Mouse (Mus musculus) lung, postnatal 0 days (tissue): ENCODE data around the gene Card10. TPM values are rescaled to one million over a fixed set of nuclear protein-coding genes. Genes with fewer than 3 reads are reported as not detected.
A peak's percentile ranks its signal among the peaks of the same experiment; 100 is the strongest.

ENCODE experiments used
- ATAC-seq: fragments of 200-750 bp; cut with Nextera tagmentation; 2 replicates; pipeline ENCODE4 v1.8.0; 2017; ENCODE audit warnings: moderate library complexity
- DNase-seq: peaks from one replicate; pipeline ENCODE4 v3.0.0-alpha.2; 2016; ENCODE audit warnings: low spot score
- H3K27ac ChIP-seq: fragments of 300-500 bp; sonication (generic); 2 replicates; pipeline ENCODE4 v1.5.1; 2014; ENCODE audit warnings: antibody characterized with exemption, mild to moderate bottlenecking, low read length, mixed read lengths
- H3K27me3 ChIP-seq: fragments of 300-500 bp; sonication (generic); replicated peaks from 2 replicates; pipeline ENCODE4 v1.6.1; 2014; ENCODE audit warnings: low read length, mixed read lengths; ENCODE audit not compliant: insufficient read depth
- H3K36me3 ChIP-seq: fragments of 300-500 bp; sonication (generic); 2 replicates; pipeline ENCODE4 v1.6.1; 2014; ENCODE audit warnings: low read length, mixed read lengths; ENCODE audit not compliant: insufficient read depth
- H3K4me1 ChIP-seq: fragments of 300-500 bp; sonication (generic); 2 replicates; pipeline ENCODE4 v1.6.1; 2014; ENCODE audit warnings: antibody characterized with exemption, low read depth, low read length, mixed read lengths; ENCODE audit not compliant: insufficient read depth
- H3K4me2 ChIP-seq: fragments of 300-500 bp; sonication (generic); replicated peaks from 2 replicates; pipeline ENCODE4 v1.6.1; 2014; ENCODE audit warnings: low read depth, mild to moderate bottlenecking, low read length, moderate library complexity, mixed read lengths
- H3K4me3 ChIP-seq: fragments of 300-500 bp; sonication (generic); 2 replicates; pipeline ENCODE4 v1.5.1; 2014; ENCODE audit warnings: low read depth, low read length
- H3K9ac ChIP-seq: fragments of 300-500 bp; sonication (generic); replicated peaks from 2 replicates; pipeline ENCODE4 v1.6.1; 2014; ENCODE audit warnings: low read depth, mild to moderate bottlenecking
- H3K9me3 ChIP-seq: fragments of 300-500 bp; sonication (generic); 2 replicates; pipeline ENCODE4 v1.6.1; 2016; ENCODE audit warnings: low read length, mixed read lengths
- CTCF ChIP-seq: IDR thresholded peaks from 2 replicates; pipeline ENCODE4 v1.5.1; 2016; ENCODE audit warnings: antibody characterized with exemption, mild to moderate bottlenecking
- EP300 ChIP-seq: IDR thresholded peaks from 2 replicates; pipeline ENCODE4 v1.6.1; 2016; ENCODE audit warnings: antibody characterized with exemption, mild to moderate bottlenecking, control low read depth
- WGBS: fragments of 180-500 bp; shearing (Covaris S2); extraction: QIAGEN DNeasy Blood & Tissue Kit; methylation state at CpG from one replicate; pipeline ENCODE4 v1.1.7; 2014; 5-methylcytosine and 5-hydroxymethylcytosine counted together
- polyA plus RNA-seq: library from polyadenylated mRNA; unstranded; fragments of >200 nt; fragmentation: Nextera tagmentation; extraction: Ambion mirVana; gene quantifications from 2 replicates; pipeline ENCODE4 v1.2.1, GENCODE M21; 2015

The Card10 gene
- polyA plus RNA-seq, 1 experiment from 2014 or later, result 7.5 TPM

- H3K27me3 ChIP-seq, result no peaks in the 10 kb centered on the region
- H3K4me1 ChIP-seq, result no peaks in the 10 kb centered on the region
- no peak overlapping the region for H3K27ac ChIP-seq
- no peaks in the 10 kb centered on the region for H3K9me3 ChIP-seq
- no peak for TF ChIP-seq EP300
- TF ChIP-seq CTCF, result no peak
- no peak overlapping the region for H3K9ac ChIP-seq
- no peak overlapping the region for H3K4me3 ChIP-seq
- no peaks in the 10 kb centered on the region for H3K36me3 ChIP-seq
- no peak for DNase-seq
- WGBS, result 55% methylated on average over 6 of the region's 6 CpGs
- no peak overlapping the region for H3K4me2 ChIP-seq
- ATAC-seq, result no peak
Measured at GRCm38 (mm10) chr15:78750608-78751350, 52.1 kb downstream of the Card10 start.

GRCm38 (mm10) chr15:78749855-78750254 is 53.0 kb downstream of the Card10 start:
- Histone ChIP-seq H3K9ac (no peak overlapping the region), H3K27ac (no peak overlapping the region), H3K4me2 (no peak overlapping the region), H3K36me3 (no peaks in the 10 kb centered on the region), H3K4me3 (no peak overlapping the region), H3K9me3 (no peaks in the 10 kb centered on the region), H3K27me3 (no peaks in the 10 kb centered on the region), H3K4me1 (no peaks in the 10 kb centered on the region)
- ATAC-seq (no peak), DNase-seq (no peak)
- no peak for TF ChIP-seq EP300
- no peak for TF ChIP-seq CTCF
- 39% methylated on average over 5 of the region's 5 CpGs for WGBS

- TF ChIP-seq CTCF, result peak; percentile 97
- TF ChIP-seq EP300, result no peak
- no peaks in the 10 kb centered on the region for H3K27me3 ChIP-seq
- WGBS, result 3% methylated on average over 5 of the region's 5 CpGs
- H3K9ac ChIP-seq, result no peak overlapping the region
- H3K4me2 ChIP-seq, result no peak overlapping the region
- no peaks in the 10 kb centered on the region for H3K36me3 ChIP-seq
- H3K4me1 ChIP-seq, result no peaks in the 10 kb centered on the region
- ATAC-seq (peak; percentile 44; the same call in 1 of the 2 replicates), DNase-seq (peak; percentile 42)
- no peak overlapping the region for H3K27ac ChIP-seq
- H3K9me3 ChIP-seq, result no peaks in the 10 kb centered on the region
- H3K4me3 ChIP-seq, result no peak overlapping the region
Measured at GRCm38 (mm10) chr15:78744206-78744605, 58.6 kb downstream of the Card10 start.

GRCm38 (mm10) chr15:78742831-78743230 is 60.0 kb downstream of the Card10 start:
- Histone ChIP-seq H3K4me1 (no peaks in the 10 kb centered on the region), H3K9ac (no peak overlapping the region), H3K36me3 (no peaks in the 10 kb centered on the region), H3K9me3 (no peaks in the 10 kb centered on the region), H3K27ac (no peak overlapping the region), H3K27me3 (no peaks in the 10 kb centered on the region), H3K4me2 (no peak overlapping the region), H3K4me3 (no peak overlapping the region)
- 94% methylated on average over 10 of the region's 10 CpGs for WGBS
- TF ChIP-seq CTCF, result no peak
- TF ChIP-seq EP300, result no peak
- no peak for ATAC-seq
- no peak for DNase-seq

GRCm38 (mm10) chr15:78740662-78741061 is 62.2 kb downstream of the Card10 start:
- no peak overlapping the region for H3K27ac ChIP-seq
- ATAC-seq (no peak), DNase-seq (no peak)
- no peak overlapping the region for H3K4me2 ChIP-seq
- no peak overlapping the region for H3K9ac ChIP-seq
- no peaks in the 10 kb centered on the region for H3K27me3 ChIP-seq
- H3K36me3 ChIP-seq, result no peaks in the 10 kb centered on the region
- H3K4me1 ChIP-seq, result no peaks in the 10 kb centered on the region
- TF ChIP-seq EP300 (no peak), CTCF (no peak)
- WGBS, result 36% methylated on average over 12 of the region's 12 CpGs
- no peak overlapping the region for H3K4me3 ChIP-seq
- H3K9me3 ChIP-seq, result no peaks in the 10 kb centered on the region

- no peak overlapping the region for H3K4me2 ChIP-seq
- H3K27me3 ChIP-seq, result no peaks in the 10 kb centered on the region
- no peaks in the 10 kb centered on the region for H3K9me3 ChIP-seq
- no peak overlapping the region for H3K4me3 ChIP-seq
- no peaks in the 10 kb centered on the region for H3K4me1 ChIP-seq
- H3K36me3 ChIP-seq, result no peaks in the 10 kb centered on the region
- H3K9ac ChIP-seq, result no peak overlapping the region
- no peak overlapping the region for H3K27ac ChIP-seq
- no peak for DNase-seq
- no peak for ATAC-seq
- TF ChIP-seq CTCF, result no peak
- no peak for TF ChIP-seq EP300
- 54% methylated on average over 6 of the region's 6 CpGs for WGBS
Measured at GRCm38 (mm10) chr15:78737146-78737545, 65.7 kb downstream of the Card10 start.
